Mouse (Mus musculus): ENCODE data around the gene Dmac2. TPM values are rescaled to one million over a fixed set of nuclear protein-coding genes. Genes with fewer than 3 reads are reported as not detected.

The Dmac2 gene
- polyA plus RNA-seq, 1 experiment from 2014 or later, result 37.8 TPM

DNA sequence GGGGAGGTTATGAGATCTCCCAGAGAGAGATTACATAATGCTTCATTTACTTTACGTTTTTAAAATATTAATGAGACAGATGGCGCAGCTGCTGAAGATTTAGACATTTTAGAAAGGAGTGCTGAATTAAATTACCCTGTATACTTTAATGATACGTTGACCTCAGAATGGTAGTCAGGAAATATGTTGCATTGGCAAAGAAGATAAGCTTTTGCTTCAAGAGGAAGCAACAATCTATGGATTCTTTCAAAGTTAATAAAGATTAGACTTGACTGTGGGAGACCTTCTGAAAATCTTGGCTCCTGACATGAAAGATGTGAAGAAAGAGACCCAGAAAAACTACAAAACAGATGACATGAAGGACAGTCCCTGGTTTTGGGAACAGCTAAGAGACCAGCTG lies 25.4 kb upstream of the Dmac2 start:
- Histone ChIP-seq H3K36me3 (no peaks in the 10 kb centered on the region), H3K9ac (replicated peaks) (no peak overlapping the region), H3K4me3 (replicated peaks) (no peak overlapping the region), H3K9me3 (no peaks in the 10 kb centered on the region), H3K27ac (no peak overlapping the region), H3K4me2 (no peak overlapping the region), H3K27me3 (no peaks in the 10 kb centered on the region), H3K4me1 (replicated peaks) (no peaks in the 10 kb centered on the region)
- ATAC-seq (ENCODE audit: insufficient number of reproducible peaks, insufficient read depth, low FRiP score, low TSS enrichment, low read depth), result no peak
- WGBS, result 85% methylated on average over 3 of the region's 3 CpGs

DNA sequence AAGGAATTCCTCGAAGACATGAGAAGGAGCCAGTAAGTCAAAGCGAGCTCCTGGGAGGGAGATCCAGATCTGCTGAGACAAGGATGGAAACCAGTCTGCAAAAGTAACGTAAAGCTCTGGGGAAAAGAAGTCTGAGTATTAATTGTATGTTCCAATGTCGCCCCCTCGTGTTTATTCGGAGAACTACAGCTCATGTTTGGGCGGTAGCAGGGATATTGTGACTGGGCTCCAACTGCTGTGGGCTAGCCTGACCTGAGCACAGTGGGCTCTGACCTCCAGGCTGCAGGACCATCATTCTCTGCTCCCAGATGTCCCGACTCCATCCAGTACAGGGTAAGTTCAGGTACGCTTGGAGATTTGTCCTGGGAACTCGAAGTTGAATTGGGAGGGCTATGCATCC lies 19.6 kb upstream of the Dmac2 start:
- 11% methylated on average over 10 of the region's 10 CpGs for WGBS
- H3K27ac ChIP-seq, result no peak overlapping the region
- H3K9me3 ChIP-seq, result no peaks in the 10 kb centered on the region
- H3K4me1 ChIP-seq (replicated peaks), result no peaks in the 10 kb centered on the region
- H3K27me3 ChIP-seq, result no peaks in the 10 kb centered on the region
- no peaks in the 10 kb centered on the region for H3K36me3 ChIP-seq
- ATAC-seq (ENCODE audit: insufficient number of reproducible peaks, insufficient read depth, low FRiP score, low TSS enrichment, low read depth), result no peak
- no peak overlapping the region for H3K9ac ChIP-seq (replicated peaks)
- H3K4me2 ChIP-seq, result no peak overlapping the region
- H3K4me3 ChIP-seq (replicated peaks), result no peak overlapping the region

DNA sequence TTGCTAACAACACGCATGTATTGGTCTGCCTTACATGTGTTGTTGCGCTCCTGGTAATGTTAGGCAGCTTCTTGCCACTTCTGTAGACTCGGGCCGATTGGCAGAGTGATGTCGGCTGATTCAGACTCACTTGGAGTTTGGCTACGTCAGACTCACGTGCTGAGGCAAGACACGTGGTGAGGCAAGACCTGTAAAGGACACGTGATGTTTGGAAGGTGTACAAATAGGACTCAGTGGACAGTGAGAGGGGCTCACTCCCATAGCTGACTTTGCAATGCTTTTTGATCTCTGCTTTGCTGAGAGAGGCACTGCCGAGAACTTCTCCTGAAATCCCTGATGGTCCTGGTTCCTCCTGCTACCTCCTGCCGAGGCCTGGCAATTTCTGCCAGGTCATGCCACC lies 18.5 kb upstream of the Dmac2 start:
- Histone ChIP-seq H3K9me3 (no peaks in the 10 kb centered on the region), H3K9ac (replicated peaks) (no peak overlapping the region), H3K27me3 (no peaks in the 10 kb centered on the region), H3K27ac (no peak overlapping the region), H3K4me2 (no peak overlapping the region), H3K4me1 (replicated peaks) (no peaks in the 10 kb centered on the region), H3K36me3 (no peaks in the 10 kb centered on the region), H3K4me3 (replicated peaks) (no peak overlapping the region)
- 82% methylated on average over 11 of the region's 11 CpGs for WGBS
- no peak for ATAC-seq (ENCODE audit: insufficient number of reproducible peaks, insufficient read depth, low FRiP score, low TSS enrichment, low read depth)

DNA sequence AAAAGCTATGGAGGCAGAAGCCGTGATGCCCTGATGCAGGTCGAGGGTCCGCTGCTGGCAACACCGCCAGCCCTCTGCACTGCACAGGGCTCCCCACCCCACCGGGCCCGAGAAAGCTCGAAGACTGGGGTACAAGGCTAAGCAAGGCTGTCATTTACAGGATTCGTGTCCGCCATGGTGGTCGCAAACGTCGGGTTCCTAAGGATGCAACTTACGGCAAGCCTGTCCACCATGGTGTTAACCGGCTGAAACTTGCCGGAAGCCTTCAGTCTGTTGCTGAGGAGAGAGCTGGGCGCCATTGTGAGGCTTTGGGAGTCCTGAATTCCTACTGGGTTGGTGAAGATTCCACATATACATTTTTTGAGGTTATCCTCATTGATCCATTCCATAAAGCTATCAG lies 17.9 kb upstream of the Dmac2 start:
- H3K36me3 ChIP-seq, result no peaks in the 10 kb centered on the region
- no peak overlapping the region for H3K4me3 ChIP-seq (replicated peaks)
- no peak for ATAC-seq (ENCODE audit: insufficient number of reproducible peaks, insufficient read depth, low FRiP score, low TSS enrichment, low read depth)
- no peak overlapping the region for H3K27ac ChIP-seq
- 83% methylated on average over 16 of the region's 16 CpGs for WGBS
- H3K4me2 ChIP-seq, result no peak overlapping the region
- H3K9me3 ChIP-seq, result no peaks in the 10 kb centered on the region
- H3K27me3 ChIP-seq, result no peaks in the 10 kb centered on the region
- no peaks in the 10 kb centered on the region for H3K4me1 ChIP-seq (replicated peaks)
- no peak overlapping the region for H3K9ac ChIP-seq (replicated peaks)

DNA sequence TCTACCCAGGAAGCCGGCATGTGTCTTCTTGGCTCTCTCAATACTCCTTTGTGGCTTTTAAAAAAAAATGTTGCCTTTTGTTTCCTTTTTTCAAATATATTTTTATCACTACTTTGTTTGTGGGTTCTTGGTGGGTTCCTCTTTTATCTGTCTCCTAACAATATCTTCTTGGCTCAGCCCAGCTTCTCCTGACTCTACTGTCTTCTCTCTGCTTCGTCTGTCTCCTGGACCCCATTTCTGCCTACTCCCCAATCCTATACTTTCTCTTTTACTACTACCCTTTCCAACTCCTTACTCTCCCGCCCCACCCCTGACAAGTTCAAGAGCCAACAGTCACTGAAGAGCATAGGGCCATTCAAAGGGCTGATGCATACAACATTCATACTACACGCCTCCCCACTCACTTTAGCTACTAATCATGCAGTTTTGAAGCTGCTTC lies 12.6 kb upstream of the Dmac2 start:
- ATAC-seq (ENCODE audit: insufficient number of reproducible peaks, insufficient read depth, low FRiP score, low TSS enrichment, low read depth), result no peak
- H3K36me3 ChIP-seq, result no peaks in the 10 kb centered on the region
- WGBS, result 86% methylated on average over 4 of the region's 4 CpGs
- H3K27ac ChIP-seq, result no peak overlapping the region
- no peaks in the 10 kb centered on the region for H3K4me1 ChIP-seq (replicated peaks)
- no peaks in the 10 kb centered on the region for H3K27me3 ChIP-seq
- H3K9ac ChIP-seq (replicated peaks), result no peak overlapping the region
- H3K9me3 ChIP-seq, result peaks cover 4% of the 10 kb centered on the region; the same call in 1 of the 2 replicates
- H3K4me2 ChIP-seq, result no peak overlapping the region
- no peak overlapping the region for H3K4me3 ChIP-seq (replicated peaks)

DNA sequence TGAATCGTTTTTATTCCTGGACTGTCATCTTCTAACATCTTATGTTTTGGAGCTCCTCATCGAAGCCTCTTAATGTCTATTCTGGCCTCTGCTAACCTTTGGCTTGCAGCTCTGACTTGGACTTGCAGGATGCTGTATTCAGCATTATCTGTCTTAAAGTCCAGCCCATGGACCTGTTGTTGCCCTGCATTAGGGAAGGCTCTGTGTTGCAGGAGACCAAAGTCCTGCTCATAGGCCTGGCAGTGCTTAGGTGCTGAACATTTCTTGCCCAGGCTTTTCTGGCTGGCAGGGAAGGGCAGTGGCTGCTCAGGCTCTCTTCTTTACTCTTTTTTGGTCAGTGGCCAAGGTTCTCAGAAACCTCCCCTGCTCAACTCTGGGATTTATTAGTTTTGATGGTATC lies 12.0 kb upstream of the Dmac2 start:
- 89% methylated on average over 2 of the region's 2 CpGs for WGBS
- Histone ChIP-seq H3K27ac (no peak overlapping the region), H3K4me2 (no peak overlapping the region), H3K9ac (replicated peaks) (no peak overlapping the region), H3K9me3 (peaks cover 4% of the 10 kb centered on the region; the same call in 1 of the 2 replicates), H3K4me3 (replicated peaks) (no peak overlapping the region), H3K36me3 (no peaks in the 10 kb centered on the region), H3K27me3 (no peaks in the 10 kb centered on the region), H3K4me1 (replicated peaks) (no peaks in the 10 kb centered on the region)
- ATAC-seq (ENCODE audit: insufficient number of reproducible peaks, insufficient read depth, low FRiP score, low TSS enrichment, low read depth), result no peak

DNA sequence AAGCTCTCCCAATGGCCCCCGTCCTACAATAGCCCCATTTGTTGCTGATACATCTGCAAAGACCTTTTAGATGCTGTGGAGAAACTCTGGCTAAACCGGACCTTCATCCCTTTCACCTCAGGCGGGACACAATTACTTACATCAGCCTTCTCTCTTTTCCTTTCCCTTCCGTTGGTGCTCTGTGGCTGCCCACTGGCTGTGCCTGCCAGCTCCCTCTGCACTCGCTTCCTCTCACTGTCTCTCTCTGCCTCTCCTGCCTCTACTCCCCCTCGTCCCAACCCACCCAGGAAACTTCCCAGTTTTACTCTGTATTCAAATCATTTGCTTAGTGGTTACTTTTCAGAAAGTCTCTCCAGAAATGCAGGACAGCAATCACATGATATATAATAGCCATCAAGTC lies 9.2 kb upstream of the Dmac2 start:
- 45% methylated on average over 6 of the region's 6 CpGs for WGBS
- no peak for ATAC-seq (ENCODE audit: insufficient number of reproducible peaks, insufficient read depth, low FRiP score, low TSS enrichment, low read depth)

DNA sequence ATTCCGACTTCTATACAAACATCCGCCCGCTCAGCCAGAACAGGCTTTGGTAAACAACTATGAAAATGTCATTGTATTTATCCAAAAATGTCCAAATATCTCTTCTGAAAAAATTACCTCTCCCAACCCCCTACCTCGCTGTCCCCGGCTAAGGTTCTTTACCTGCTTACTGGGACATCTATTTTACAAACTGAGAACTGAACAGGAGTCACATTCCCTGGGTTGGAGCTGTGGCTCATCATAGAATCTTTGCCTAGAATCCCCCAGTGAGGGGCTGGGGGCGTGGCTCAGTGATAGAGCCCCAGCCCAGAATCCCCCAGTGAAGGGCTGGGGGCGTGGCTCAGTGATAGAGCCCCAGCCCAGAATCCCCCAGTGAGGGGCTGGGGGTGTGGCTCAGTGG lies 7.7 kb upstream of the Dmac2 start:
- Histone ChIP-seq H3K27me3 (no peaks in the 10 kb centered on the region), H3K27ac (no peak overlapping the region), H3K4me2 (no peak overlapping the region), H3K36me3 (no peaks in the 10 kb centered on the region), H3K9ac (replicated peaks) (no peak overlapping the region), H3K9me3 (peaks cover 4% of the 10 kb centered on the region; the same call in 1 of the 2 replicates), H3K4me1 (replicated peaks) (no peaks in the 10 kb centered on the region), H3K4me3 (replicated peaks) (no peak overlapping the region)
- no peak for ATAC-seq (ENCODE audit: insufficient number of reproducible peaks, insufficient read depth, low FRiP score, low TSS enrichment, low read depth)
- WGBS, result 61% methylated on average over 7 of the region's 7 CpGs

More for the DNA sequence above, 9.2 kb upstream of the Dmac2 start:
- Histone ChIP-seq H3K4me1 (replicated peaks) (no peaks in the 10 kb centered on the region), H3K4me2 (no peak overlapping the region), H3K27me3 (no peaks in the 10 kb centered on the region), H3K4me3 (replicated peaks) (no peak overlapping the region), H3K36me3 (no peaks in the 10 kb centered on the region), H3K9ac (replicated peaks) (no peak overlapping the region), H3K27ac (no peak overlapping the region), H3K9me3 (peaks cover 4% of the 10 kb centered on the region; the same call in 1 of the 2 replicates)

DNA sequence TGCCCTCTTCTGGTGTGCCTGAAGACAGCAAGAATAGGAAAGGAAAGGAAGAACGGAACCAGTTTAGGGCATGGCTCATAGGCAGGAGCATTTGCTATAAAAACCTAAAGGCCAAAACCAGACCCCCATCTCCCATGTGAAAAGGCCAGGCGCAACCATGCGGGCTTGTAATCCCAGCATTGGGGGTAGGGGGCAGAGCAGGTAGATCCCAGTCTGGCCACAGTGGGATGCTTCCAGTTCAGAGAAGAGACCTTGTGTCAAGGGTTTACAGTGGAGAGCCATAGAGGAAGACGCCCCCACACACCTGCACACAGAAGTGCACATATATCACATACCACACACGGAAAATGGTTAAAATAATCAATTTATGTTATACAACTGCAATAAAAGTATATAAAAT lies 5.1 kb upstream of the Dmac2 start:
- Histone ChIP-seq H3K4me3 (replicated peaks) (no peak overlapping the region), H3K9ac (replicated peaks) (no peak overlapping the region), H3K9me3 (no peaks in the 10 kb centered on the region), H3K4me1 (replicated peaks) (no peaks in the 10 kb centered on the region), H3K27ac (no peak overlapping the region), H3K4me2 (no peak overlapping the region), H3K27me3 (no peaks in the 10 kb centered on the region), H3K36me3 (no peaks in the 10 kb centered on the region)
- ATAC-seq (ENCODE audit: insufficient number of reproducible peaks, insufficient read depth, low FRiP score, low TSS enrichment, low read depth), result no peak
- 87% methylated on average over 5 of the region's 5 CpGs for WGBS

DNA sequence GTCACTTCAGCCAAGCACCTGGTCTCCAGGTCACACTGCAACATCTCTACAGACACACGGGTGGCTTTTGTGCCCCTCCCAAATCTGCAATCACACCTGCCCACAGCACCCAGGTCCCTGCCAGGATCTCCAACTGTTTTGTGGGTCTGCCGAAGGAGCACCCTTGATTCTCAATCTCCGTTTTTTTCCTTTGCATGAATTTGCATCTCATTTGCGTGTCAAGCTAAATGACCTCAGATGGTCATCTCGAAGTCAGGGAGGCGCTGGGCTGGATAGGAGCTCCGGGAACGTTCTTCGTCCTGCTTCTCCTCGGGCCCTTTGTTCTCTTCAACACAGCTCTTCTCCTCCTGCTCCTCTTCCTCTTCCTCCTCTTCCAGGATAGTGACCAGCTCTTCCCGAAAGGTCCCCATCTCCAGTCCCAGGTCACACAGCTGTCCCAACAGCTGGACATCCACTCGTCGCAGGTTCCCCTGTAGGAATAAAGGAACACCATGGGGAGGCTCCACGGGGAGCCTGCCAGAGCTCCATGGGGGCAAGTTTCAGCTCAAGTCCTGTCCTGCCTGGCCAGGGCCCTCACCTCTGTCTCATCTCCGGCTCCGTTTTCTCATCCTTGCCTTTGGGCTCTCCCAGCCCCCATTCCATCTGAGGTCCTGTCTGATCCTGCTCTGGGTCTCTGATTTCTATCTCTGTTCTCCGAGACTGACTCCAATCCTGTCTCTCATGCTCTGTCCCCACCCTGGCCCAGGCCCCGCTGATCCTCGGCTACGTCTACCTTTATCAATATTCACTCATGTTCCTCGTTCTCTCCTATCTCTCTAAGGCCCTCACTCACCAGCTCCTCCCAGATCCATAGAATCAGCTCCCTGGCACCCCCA lies 4.1 kb upstream of the Dmac2 start:
- Histone ChIP-seq H3K27ac (no peak overlapping the region), H3K4me2 (no peak overlapping the region), H3K4me1 (replicated peaks) (peaks cover 5% of the 10 kb centered on the region; the same call in 1 of the 2 replicates), H3K27me3 (no peaks in the 10 kb centered on the region), H3K36me3 (no peaks in the 10 kb centered on the region), H3K4me3 (replicated peaks) (no peak overlapping the region), H3K9me3 (no peaks in the 10 kb centered on the region), H3K9ac (replicated peaks) (no peak overlapping the region)
- no peak for ATAC-seq (ENCODE audit: insufficient number of reproducible peaks, insufficient read depth, low FRiP score, low TSS enrichment, low read depth)
- 72% methylated on average over 21 of the region's 21 CpGs for WGBS

DNA sequence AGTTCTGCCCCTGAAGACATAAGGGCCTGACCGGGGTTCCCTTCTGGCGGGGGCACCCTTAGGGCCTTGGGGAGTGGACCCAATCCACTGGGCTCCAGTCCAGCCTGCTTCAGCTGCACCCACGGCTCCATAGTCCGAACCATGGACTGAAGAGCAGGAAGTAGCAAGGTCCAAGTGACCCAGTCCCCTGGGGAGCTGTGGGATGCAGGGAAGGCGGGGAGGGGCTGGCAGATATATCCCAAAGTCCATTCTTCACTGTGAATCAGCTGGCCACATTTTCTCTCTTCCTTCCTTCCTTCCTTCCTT lies 3.6 kb upstream of the Dmac2 start, which contains the start of gene Erich4:
Gene Erich4, minus strand, starts transcription at position 187 of the 306 bp plus-strand sequence.
- WGBS, result 80% methylated on average over 5 of the region's 5 CpGs
- H3K4me1 ChIP-seq (replicated peaks), result peaks cover 7% of the 10 kb centered on the region; the same call in 1 of the 2 replicates
- no peak for ATAC-seq (ENCODE audit: insufficient number of reproducible peaks, insufficient read depth, low FRiP score, low TSS enrichment, low read depth)

More for the DNA sequence above, 3.6 kb upstream of the Dmac2 start, which contains the start of gene Erich4:
- no peaks in the 10 kb centered on the region for H3K9me3 ChIP-seq
- H3K27me3 ChIP-seq, result no peaks in the 10 kb centered on the region
- no peak within 1 kb of the TSS for H3K27ac ChIP-seq
- H3K4me3 ChIP-seq (replicated peaks), result no peak within 1 kb of the TSS
- H3K9ac ChIP-seq (replicated peaks), result no peak within 1 kb of the TSS
- no peak within 1 kb of the TSS for H3K4me2 ChIP-seq
- H3K36me3 ChIP-seq, result no peaks in the 10 kb centered on the region
